Mouse (Mus musculus) ovary, adult 18-20 months (tissue): ENCODE results near the gene Ccdc126.
"Not testable (repeated sequence)": the region's sequence is repeated elsewhere in the genome, so short reads cannot be mapped to it uniquely, and the experiment has no call there.

ENCODE experiments used
- DNase-seq: peaks from one replicate; pipeline ENCODE4 v3.0.0; 2022; ENCODE audit warnings: low spot score, mixed read lengths

Ccdc126 gene

DNA sequence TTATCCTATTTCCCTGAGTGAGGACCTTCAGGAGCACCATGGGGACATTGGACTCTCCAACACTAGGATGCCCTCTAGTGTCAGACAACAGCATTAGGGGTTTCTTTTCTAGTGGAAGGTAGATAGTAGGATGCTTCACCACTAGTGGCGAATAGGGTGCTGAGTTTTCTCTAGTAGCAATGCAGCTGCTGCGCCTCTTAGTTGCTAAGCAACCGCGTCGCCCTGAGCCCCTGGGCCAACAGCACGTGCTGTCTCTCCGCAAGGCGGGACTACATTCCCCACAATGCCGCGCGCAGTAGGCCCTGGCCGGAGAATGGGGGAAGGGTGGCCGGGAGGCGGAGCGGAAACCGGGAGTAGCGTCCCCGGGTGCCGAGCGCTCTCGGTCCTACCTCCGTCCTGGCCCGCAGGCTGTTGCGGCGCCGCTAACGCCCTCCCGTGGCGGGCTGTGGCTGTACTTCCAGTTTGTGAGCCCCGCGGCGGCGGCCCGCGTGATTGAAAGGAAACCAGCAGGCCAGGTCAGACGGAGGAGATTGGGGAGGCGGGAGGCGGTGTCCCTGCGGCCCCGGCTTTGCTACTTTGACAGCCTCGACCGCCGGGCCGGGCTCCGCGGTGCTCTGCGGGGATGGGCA, at the start of gene Ccdc126:
Gene Ccdc126, plus strand, starts transcription at position 309 of the 629 bp plus-strand sequence.
- DNase-seq = peak; percentile 97

- DNase-seq = no peak
Observed at GRCm38 (mm10) chr6:49269923-49270322, 49.2 kb upstream of the Ccdc126 start.

DNA sequence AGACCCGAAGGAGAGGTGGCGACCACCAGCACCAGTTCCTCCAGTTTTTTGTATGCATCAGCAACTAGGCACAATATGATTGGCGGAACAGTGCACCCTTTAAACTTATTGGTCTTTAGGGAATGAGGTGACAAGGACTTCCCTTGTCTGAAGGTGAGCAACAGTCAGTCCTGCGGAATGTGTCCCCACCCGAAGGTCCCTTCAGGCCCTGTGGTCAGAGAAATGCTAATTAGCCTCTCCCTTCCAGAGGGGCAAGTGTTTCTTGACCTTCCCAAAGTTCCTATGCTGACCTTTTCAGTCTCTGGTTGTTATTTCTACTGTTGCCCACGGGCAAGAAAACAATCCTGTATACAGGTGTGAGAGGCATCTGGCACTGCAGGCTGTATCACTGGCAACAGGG, 47.3 kb upstream of the Ccdc126 start:
- no peak for DNase-seq

DNA sequence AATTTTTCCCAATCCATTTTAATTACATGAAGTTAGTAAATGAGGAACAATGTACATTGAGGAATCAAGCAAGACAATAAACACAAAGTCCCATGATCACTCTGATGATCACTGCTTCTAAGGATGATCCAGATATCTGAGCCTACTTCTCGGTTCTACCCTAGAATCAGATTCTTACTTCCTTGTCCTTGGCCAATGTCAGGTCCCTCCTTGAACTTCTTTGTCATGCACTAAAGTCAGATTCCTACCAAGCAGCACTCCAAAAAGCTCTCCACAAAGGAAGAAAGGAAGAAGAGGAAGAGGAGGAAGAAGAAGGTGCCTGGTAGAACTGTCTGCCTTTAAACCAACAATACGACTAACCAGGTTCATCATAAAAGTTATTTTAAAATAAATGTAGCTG, 46.2 kb upstream of the Ccdc126 start:
- no peak for DNase-seq

- DNase-seq = no peak
Observed at GRCm38 (mm10) chr6:49273934-49274333, 45.1 kb upstream of the Ccdc126 start.

DNA sequence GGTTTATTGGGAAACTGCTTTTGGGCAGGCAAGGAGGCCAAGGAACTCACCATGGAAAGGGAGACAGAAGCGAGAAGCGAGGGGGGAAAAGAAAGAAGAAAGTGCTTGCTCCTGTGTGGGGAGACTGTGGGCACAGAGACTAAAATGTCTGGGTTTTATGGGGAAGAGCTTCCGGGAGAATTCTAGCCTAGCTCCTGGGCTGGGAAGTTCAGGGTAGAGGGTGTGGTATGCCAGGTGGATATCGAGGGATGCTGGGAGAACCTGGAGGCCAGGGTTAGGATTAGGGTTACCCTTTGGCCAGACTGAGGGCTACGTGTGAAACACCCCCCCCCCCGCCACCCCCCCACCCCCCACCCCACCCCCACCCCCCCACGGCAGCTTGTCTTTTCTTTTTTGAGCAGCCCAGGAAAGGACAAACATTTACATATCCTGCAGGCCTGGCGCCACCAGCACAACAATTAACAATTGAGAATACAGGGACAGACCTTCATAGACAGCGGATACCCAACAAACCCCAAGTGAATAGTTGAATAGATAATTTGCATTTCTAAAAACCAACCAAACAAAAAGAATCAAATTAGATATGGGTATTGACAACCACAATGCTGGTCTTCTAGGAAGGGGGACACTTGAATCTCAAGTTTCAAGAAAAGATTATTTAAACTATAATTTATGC, 44.5 kb upstream of the Ccdc126 start:
- no peak for DNase-seq

DNA sequence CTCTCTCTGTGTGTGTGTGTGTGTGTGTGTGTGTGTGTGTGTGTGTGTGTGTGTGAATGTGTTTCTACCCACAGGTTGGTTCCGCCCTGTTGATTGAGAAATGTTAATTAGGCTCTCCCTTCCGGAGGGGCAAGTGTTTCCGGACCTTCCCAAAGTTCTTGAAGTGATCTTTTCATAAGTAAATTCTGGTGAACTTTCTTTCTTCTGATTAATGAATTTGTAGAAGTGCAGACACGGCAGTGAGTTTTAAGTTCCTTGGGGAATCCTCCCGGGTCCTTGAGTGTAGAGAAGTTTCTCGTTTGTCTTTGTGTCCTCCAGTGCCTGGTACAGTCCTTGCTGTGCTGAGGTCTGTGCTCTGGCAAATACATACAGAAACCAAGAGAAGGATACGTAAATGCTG, 43.8 kb upstream of the Ccdc126 start:
- DNase-seq = no peak

- DNase-seq = no peak
Observed at GRCm38 (mm10) chr6:49280942-49281341, 38.1 kb upstream of the Ccdc126 start.

DNA sequence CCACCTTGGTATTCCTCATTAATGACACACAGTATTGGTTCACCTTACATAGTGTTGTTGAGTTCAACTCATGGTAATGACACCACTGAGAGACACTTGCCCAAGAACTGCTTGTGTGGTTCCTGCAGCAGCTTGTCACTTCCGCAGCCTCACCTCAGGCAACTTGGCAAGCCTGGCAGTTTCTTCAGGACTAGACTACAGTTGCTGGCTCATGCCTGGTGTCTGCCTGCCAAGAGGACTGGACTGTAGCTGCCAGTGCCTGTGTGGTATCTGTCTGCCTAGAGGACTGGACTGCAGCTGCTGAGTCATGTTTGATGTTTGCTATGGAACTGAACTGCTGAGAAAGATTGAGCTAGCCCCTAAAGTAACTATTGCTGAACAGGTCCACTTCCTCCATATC, 37.0 kb upstream of the Ccdc126 start:
- DNase-seq = no peak

- DNase-seq = no peak
Observed at GRCm38 (mm10) chr6:49298286-49298685, 20.8 kb upstream of the Ccdc126 start.

DNA sequence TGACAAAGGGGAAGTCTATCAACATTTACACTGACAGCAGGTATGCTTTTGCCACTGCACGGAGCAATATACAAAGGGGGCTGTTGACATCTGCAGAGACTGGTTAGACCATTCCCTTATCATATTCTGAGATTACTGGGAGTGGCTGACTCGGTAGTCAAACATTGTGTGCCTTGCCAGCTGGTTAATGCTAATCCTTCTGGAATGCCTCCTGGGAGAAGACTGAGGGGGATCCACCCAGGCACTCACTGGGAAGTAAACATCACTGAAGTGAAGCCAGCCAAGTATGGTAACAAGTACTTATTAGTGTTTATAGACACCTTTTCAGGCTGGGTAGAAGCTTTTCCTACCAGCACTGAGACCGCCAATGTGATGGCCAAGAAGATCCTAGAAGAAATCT, 4.3 kb upstream of the Ccdc126 start:
- DNase-seq = not testable (repeated sequence)

- DNase-seq = no peak
Observed at GRCm38 (mm10) chr6:49319595-49320315, 681 bp downstream of the Ccdc126 start.

DNA sequence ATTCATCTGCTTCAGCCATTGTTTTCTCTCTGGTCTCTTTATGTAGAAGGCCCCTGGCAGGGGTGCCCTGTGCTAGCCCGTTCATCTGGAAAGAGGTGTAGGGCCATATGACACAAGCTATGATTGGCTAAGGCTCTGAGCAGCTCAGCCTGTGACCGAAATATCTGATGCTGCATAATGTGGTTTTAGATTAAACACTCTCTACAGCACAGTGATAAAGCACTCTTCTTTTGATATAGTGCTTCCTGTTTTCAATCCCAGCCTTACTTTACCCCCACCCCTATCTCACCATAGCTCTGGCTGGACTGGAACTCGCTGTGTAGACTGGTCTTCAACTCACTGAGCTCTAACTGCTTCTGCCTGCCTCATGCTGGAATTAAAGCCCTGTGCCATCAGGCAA, 2.3 kb downstream of the Ccdc126 start:
- DNase-seq = no peak

DNA sequence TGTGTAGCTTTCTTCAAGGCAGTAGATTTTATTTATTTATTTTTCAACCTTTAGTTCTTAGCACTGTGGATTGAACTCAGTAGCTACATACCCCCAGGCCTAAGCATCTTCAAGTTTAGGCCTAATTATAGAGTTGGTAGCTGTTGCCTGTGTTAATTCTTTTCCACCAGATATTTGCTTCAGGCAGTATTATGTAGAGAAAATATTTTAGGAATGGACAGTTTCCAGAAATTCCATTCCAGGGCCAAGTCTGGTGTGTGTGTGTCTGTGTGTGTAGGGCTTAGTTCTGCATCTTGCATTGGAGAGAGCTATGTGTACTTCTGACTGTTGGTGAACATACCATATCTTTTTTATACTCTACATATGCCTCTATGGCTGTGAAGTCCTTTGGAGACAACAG, 3.0 kb downstream of the Ccdc126 start:
- no peak for DNase-seq

DNA sequence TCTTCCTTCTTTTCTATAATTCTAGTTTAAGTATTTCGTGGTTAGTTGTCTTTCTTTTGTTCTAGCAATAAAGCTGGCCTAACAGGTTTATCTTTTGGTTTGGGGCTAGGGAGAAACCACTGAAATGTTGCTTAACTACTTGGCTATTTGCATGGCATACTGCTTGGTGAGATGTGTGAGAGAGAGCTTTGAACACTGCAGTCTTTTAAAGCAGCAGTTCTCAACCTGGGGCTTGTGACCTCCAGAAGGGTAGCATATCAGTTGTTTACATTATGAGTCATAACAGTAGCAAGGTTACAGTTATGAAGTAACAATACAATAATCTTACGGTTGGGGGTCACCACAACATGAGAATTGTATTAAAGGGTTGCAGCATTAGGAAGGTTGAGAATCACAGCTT, 3.9 kb downstream of the Ccdc126 start:
- no peak for DNase-seq

GRCm38 (mm10) chr6:49324528-49324927, 5.5 kb downstream of the Ccdc126 start:
- no peak for DNase-seq

DNA sequence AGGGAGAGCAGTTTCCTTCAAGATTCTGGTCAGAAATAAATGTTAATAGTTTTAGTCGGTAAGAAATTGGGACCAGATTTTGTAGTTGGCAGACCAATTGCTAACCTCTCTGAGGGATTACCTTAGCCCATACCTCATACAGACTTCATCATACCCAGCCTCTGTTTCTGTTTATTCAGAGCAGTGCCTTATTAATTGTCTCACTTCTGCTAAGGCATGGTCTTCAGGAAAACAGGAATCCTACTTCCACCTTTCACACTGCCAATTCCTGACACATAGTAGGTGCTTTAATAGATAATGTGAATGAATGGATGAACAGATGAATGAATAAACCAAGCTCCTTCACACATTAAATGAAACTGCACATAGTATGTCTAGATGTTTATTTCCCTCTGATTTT, 6.2 kb downstream of the Ccdc126 start:
- DNase-seq = no peak

GRCm38 (mm10) chr6:49326846-49327245, 7.8 kb downstream of the Ccdc126 start:
- no peak for DNase-seq

DNA sequence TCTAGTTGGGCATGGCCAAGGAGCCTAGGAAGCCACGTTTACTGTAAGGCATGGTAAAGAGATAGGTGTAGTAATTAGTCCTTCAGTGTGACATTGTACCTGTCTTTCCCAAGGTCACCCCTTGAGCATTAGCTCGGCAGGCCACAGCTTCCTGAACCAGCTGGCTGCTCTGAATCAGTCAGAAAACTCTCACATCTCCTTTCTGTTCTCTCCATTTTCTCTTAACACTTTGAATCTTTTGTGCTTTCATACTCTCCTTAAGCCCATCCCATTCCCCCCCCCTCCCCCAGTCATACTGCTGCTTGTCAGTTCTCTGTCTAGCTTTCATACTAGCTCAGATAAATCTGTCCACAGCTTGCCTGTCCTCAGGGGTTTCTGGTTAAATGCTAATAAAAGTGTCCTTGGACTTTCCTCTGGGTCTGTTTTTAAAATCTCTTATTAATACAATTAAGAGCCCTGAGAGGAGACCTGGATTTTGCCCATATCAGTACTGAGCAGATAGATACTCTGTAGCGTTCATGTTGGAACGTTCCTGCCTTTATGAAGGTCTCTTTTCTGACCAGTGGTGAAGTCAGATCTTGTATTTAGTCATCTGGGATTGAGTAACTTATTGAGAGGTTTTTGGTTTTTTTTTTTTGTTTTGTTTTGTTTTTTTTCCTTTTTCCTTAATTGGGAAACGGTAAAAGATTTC, 12.4 kb downstream of the Ccdc126 start:
- no peak for DNase-seq

- DNase-seq = no peak
Observed at GRCm38 (mm10) chr6:49332060-49332370, 12.9 kb downstream of the Ccdc126 start.

GRCm38 (mm10) chr6:49338566-49338965, 19.5 kb downstream of the Ccdc126 start:
- DNase-seq = no peak

GRCm38 (mm10) chr6:49339145-49339544, 20.1 kb downstream of the Ccdc126 start:
- no peak for DNase-seq
